Mouse (Mus musculus) layer of hippocampus, adult 18-20 months (tissue): Measurements from ENCODE around the gene Git1. TPM values are rescaled to one million over a fixed set of nuclear protein-coding genes. Genes with fewer than 3 reads are reported as not detected.

Source experiments
- DNase-seq, 2 experiments: peaks; one replicate each; pipeline ENCODE4 v3.0.0; 2022; ENCODE audit warnings: low spot score in 2 of 2
- total RNA-seq, 2 experiments: library from RNA; stranded (reverse); gene quantifications; 2 replicates each; pipeline ENCODE4 v1.2.3; 2021

Git1 gene
- total RNA-seq, 2 experiments from 2014 or later: 304 to 343 TPM

- peak in 1 of 2 experiments; percentile 72 for DNase-seq
These were observed 7.3 kb downstream of the Git1 start for GRCm38 (mm10) chr11:77500361-77501325.

GRCm38 (mm10) chr11:77501392-77501791 is 8.0 kb downstream of the Git1 start:
- DNase-seq: peak in 1 of 2 experiments; percentile 91

GRCm38 (mm10) chr11:77501971-77502370 is 8.6 kb downstream of the Git1 start:
- DNase-seq: no peak

- DNase-seq: no peak
These were observed 9.1 kb downstream of the Git1 start for GRCm38 (mm10) chr11:77502481-77502880.

- no peak for DNase-seq
These were observed 10.1 kb downstream of the Git1 start for GRCm38 (mm10) chr11:77503511-77503910.

- no peak for DNase-seq
These were observed 11.0 kb downstream of the Git1 start for GRCm38 (mm10) chr11:77504377-77504776.

GRCm38 (mm10) chr11:77505291-77505980 is 12.1 kb downstream of the Git1 start:
- no peak for DNase-seq

GRCm38 (mm10) chr11:77506273-77506672 is 12.9 kb downstream of the Git1 start:
- DNase-seq: no peak

- no peak for DNase-seq
These were observed 13.6 kb downstream of the Git1 start for GRCm38 (mm10) chr11:77506941-77507340.

GRCm38 (mm10) chr11:77507426-77507825 is 14.1 kb downstream of the Git1 start:
- no peak for DNase-seq

- DNase-seq: peak in 1 of 2 experiments; percentile 88
These were observed 15.0 kb downstream of the Git1 start for GRCm38 (mm10) chr11:77508068-77509021.

- no peak for DNase-seq
These were observed 18.0 kb downstream of the Git1 start for GRCm38 (mm10) chr11:77511336-77511735.

GRCm38 (mm10) chr11:77512891-77513810 is 19.8 kb downstream of the Git1 start:
- DNase-seq: peak in 1 of 2 experiments; percentile 75

- DNase-seq: no peak
These were observed 20.4 kb downstream of the Git1 start for GRCm38 (mm10) chr11:77513811-77514170.

- no peak for DNase-seq
These were observed 21.0 kb downstream of the Git1 start for GRCm38 (mm10) chr11:77514281-77514831.

GRCm38 (mm10) chr11:77514832-77515636 is 21.7 kb downstream of the Git1 start, which contains the start of gene Abhd15:
Gene Abhd15, plus strand, starts transcription at chr11:77515121.
- no peak for DNase-seq

GRCm38 (mm10) chr11:77515637-77516552 is 22.5 kb downstream of the Git1 start, which contains the start of gene Trp53i13:
Gene Trp53i13, minus strand, starts transcription at chr11:77515980.
- no peak for DNase-seq
